Mouse (Mus musculus) myocyte (in vitro differentiated cells): Measurements from ENCODE around the gene Clint1.

Source experiments
- CEBPB ChIP-seq: IDR thresholded peaks from 2 replicates; pipeline ENCODE4 v1.6.1; 2011; ENCODE audit warnings: mild to moderate bottlenecking, moderate library complexity; ENCODE audit not compliant: poor library complexity, insufficient read depth, severe bottlenecking
- E2F4 ChIP-seq: IDR thresholded peaks from one replicate; pipeline ENCODE4 v1.6.1; 2011; ENCODE audit warnings: mild to moderate bottlenecking, control low read depth, moderate library complexity; ENCODE audit not compliant: insufficient read depth
- MAX ChIP-seq: IDR thresholded peaks from one replicate; pipeline ENCODE4 v1.6.1; 2011; ENCODE audit warnings: low read depth, mild to moderate bottlenecking, control low read depth
- MYOD1 ChIP-seq, 3 experiments: IDR thresholded peaks; one replicate each; pipeline ENCODE4 v1.6.1; 2011; ENCODE audit warnings: control low read depth in 2 of 3, low read depth in 2 of 3, mild to moderate bottlenecking in 2 of 3, moderate library complexity in 1 of 3; ENCODE audit not compliant: insufficient read length in 2 of 3, control insufficient read depth in 1 of 3
- MYOG ChIP-seq, 3 experiments: IDR thresholded peaks; one replicate each; pipeline ENCODE4 v1.6.1; 2011; ENCODE audit warnings: control low read depth in 2 of 3, low read depth in 2 of 3, mild to moderate bottlenecking in 2 of 3; ENCODE audit not compliant: insufficient read length in 2 of 3, control insufficient read depth in 1 of 3, insufficient read depth in 1 of 3
- POLR2A ChIP-seq: IDR thresholded peaks from one replicate; pipeline ENCODE4 v1.6.1; 2011; ENCODE audit warnings: low read depth, mild to moderate bottlenecking, control low read depth, moderate library complexity; ENCODE audit not compliant: insufficient read length
- POLR2AphosphoS2 ChIP-seq: IDR thresholded peaks from one replicate; pipeline ENCODE4 v1.6.1; 2011; ENCODE audit warnings: low read depth, control low read depth; ENCODE audit not compliant: insufficient read length
- TCF12 ChIP-seq: IDR thresholded peaks from one replicate; pipeline ENCODE4 v1.6.1; 2011; ENCODE audit warnings: mild to moderate bottlenecking, control low read depth; ENCODE audit not compliant: poor library complexity, insufficient read depth, severe bottlenecking
- TCF3 ChIP-seq: IDR thresholded peaks from one replicate; pipeline ENCODE4 v1.6.1; 2011; ENCODE audit warnings: low read depth, control low read depth; ENCODE audit not compliant: insufficient read length
- USF1 ChIP-seq: IDR thresholded peaks from one replicate; pipeline ENCODE4 v1.6.1; 2011; ENCODE audit warnings: low read depth, mild to moderate bottlenecking, control low read depth, moderate library complexity

- TF ChIP-seq POLR2A = no peak
- no peak for TF ChIP-seq TCF12
- no peak for TF ChIP-seq E2F4
- no peak for TF ChIP-seq MYOD1 (IDR thresholded peaks at IDR 0.05; ENCODE audit: control insufficient read depth in 1 of 3, insufficient read length in 2 of 3, low read depth in 2 of 3)
- no peak for TF ChIP-seq MAX
- no peak for TF ChIP-seq USF1
- TF ChIP-seq POLR2AphosphoS2 = no peak
- no peak for TF ChIP-seq CEBPB
- TF ChIP-seq TCF3 = no peak
- TF ChIP-seq MYOG (IDR thresholded peaks at IDR 0.05; ENCODE audit: control insufficient read depth in 1 of 3, insufficient read depth in 1 of 3, insufficient read length in 2 of 3, low read depth in 2 of 3) = no peak
These were observed 45.0 kb upstream of the Clint1 start for GRCm38 (mm10) chr11:45806809-45807208.
